Mouse (Mus musculus) CH12F3 (cell line): ENCODE results near the gene Pacsin2.
"Not testable (repeated sequence)": the region's sequence is repeated elsewhere in the genome, so short reads cannot be mapped to it uniquely, and the experiment has no call there.

ENCODE experiments used
- in situ Hi-C: fragments of 300-500 bp; cut with MboI; formaldehyde crosslinking; loops from 2 replicates; pipeline ENCODE4 v1.14.3; 2020; ENCODE audit warnings: low sequenced_read_pairs

The Pacsin2 gene

DNA sequence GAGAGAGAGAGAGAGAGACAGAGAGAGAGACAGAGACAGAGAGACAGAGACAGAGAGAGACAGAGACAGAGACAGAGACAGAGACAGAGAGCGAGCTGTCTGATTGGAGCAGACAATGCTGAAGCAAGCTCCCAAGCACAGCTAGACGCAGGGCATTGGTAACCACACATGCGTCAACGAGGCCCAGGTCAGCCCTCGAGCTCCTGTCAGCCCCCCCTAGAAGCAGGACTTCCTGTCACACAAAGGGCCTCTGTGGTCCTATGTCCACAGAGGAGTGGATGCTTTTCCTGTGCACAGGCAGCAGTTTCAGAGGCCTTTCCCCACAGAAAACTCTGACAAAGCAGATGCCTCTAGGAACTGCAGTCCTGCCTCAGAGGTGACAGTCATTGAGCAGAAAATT is 38.6 kb downstream of the Pacsin2 start:
- in situ Hi-C loops = no loop called here

DNA sequence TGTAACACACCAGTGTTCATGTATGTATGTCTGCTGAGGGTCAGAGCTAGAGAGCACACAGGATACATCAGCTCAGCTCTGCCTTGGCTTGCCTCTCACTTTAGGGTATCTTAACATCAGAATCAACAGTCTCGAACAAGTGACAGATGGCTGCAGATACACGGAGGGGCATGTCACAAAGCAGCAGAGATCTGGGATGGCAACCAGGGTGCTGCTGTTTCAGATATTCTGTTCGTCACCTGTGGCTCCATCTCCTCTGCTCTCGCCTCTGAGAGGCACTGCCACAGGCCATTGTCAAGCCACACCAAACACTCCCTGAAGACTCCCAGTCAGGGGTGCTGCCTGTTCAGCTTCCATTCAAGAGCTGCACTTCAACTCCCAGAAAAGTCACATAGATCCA is 39.1 kb downstream of the Pacsin2 start:
- in situ Hi-C loops = no loop called here

DNA sequence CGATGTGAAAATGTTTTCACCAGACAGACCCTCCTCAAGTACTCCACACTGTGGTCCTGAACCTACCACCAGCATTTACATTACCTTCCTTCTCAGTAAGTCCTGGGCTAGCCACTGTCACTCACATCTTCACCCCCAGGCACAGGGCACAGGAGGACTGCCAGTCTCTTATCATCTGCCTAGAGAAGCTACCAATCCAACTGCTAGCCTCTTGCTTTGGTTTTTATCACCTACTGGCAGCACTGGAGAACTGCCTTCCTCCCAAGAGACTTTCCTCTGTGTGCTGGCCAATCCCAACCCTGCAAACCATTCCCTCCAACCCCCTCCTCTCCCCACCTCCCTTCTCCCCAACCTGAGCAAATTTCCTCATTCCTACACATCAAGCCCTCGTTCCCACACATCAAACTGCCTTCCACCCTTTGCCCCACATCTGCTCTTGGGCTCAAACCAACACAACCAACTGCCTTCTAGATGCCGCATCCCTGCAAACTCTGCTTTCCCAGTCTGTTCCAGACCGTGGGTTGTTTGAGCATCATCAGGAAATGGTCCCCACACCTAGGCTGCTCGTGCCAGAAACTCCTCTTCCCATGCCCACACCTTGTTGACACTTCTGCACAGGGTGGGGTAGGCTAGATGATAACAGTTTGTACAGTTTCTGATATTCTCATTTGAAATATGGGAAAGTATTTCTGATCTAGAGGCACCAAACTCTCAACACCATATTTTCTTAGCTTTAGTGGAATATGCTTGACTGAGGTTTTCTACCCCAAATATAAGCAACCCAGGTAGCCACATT is 40.6 kb downstream of the Pacsin2 start:
- in situ Hi-C loops = no loop called here

DNA sequence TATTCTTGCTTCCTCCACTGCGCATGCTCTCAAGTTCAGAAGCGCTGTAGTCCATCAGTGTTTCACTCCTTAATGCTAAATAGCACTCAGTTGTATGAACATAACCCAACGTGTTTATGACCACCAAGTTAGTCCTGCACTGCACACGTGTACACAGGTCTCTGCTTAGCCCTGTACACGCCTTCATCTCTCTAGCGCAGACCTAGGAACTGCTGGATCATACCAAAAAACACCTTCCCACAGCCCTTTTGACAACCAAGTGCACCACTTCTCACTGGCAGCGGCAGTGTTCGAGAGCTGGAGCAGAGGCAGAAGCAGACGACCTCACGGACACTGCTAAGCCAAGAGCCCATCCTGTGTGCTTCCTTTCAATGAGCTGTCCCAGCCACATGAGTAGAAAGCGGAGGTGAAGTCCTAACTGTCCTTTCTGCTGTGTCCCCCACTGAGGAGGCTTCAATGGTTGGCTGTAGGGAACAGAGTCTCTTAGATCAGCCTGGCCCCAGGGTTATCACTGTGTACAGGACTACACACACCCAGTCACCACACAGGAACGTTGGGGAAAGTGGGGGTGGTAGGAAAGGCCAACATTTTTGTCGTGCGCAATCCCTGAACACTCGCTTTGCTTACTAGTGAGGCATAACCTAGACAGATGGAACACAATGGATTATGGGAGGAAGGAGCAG is 42.0 kb downstream of the Pacsin2 start:
- in situ Hi-C loops = no loop called here

DNA sequence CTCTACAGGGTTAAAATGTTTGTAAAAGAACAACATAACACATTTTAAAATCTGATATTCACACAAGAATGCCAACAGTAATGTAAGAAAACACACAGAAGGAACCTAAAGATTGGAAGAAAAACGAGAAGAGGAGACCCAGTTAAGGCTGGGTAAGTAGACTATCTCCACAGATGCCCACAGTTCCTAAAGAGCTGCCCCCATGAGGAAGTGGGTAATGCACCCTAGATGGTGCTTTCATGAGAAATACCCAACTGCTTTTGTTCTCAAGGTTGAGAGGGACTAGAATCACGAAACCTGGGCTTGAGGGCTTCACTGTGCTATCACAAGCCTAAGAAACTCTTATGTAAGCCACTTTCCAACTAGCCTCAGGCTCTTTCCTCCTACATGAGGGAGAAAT is 44.8 kb downstream of the Pacsin2 start:
- in situ Hi-C loops = no loop called here

GRCm38 (mm10) chr15:83418685-83419084 is 45.7 kb downstream of the Pacsin2 start:
- in situ Hi-C loops = no loop called here

GRCm38 (mm10) chr15:83417916-83418315 is 46.5 kb downstream of the Pacsin2 start:
- in situ Hi-C loops = no loop called here

DNA sequence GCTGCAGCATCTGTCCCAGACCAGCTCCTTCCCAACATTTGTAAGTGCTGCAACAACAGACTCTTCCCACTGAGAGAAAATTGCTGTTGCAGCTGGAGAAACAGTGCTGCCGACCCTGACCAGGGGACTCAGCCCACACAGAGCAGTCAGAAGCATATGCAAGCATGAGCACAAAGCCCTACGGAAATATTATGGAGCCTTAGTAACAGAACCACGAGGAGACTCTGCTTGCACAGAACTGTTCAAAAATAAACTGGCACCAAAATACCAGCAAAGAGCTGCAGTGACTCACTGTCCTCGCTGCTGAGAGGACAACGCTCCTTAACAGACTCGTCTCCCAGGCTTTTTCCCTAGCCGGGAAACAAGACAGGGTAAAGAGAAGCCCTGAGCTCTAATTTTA is 47.0 kb downstream of the Pacsin2 start:
- in situ Hi-C loops = no loop called here

DNA sequence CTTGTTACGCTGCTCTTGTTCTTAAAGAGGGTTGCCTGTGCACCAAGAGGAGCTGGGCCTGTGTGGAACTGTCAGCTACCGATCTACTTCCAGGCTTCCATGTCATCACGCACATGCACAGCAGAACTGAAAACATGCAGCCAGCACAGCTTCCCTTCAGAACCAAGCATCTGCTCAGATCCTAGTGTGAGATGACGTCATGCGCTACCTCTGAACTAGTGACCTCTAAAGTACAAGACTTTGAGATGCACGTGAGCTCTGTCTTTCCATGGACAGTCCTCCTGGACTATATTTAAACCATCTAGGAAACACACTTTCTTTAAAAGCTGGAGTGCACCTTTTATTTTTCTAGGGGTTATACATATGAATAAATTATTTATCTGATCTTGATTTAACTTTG is 49.0 kb downstream of the Pacsin2 start:
- in situ Hi-C loops = no loop called here

DNA sequence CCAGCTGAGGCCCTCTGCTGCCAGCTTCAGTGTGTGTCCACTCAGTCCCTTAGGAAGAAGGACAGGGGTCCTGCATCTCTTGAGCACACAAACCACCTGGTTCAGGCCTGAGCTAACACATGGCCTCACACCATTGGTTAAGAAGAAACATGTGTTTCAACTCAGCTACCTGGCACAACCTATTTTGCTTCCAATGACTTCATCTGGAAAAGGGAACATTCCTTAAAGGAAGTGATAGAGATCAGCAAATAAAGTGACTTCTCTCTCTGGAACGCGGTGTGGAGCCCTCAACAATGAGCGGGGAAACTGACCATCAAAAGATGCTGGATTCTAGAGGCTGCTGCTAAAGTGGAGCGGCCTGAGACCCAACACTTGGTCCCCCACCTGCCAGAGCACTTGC is 52.8 kb downstream of the Pacsin2 start:
- in situ Hi-C loops = no loop called here

GRCm38 (mm10) chr15:83410735-83411134 is 53.7 kb downstream of the Pacsin2 start:
- in situ Hi-C loops = no loop called here

DNA sequence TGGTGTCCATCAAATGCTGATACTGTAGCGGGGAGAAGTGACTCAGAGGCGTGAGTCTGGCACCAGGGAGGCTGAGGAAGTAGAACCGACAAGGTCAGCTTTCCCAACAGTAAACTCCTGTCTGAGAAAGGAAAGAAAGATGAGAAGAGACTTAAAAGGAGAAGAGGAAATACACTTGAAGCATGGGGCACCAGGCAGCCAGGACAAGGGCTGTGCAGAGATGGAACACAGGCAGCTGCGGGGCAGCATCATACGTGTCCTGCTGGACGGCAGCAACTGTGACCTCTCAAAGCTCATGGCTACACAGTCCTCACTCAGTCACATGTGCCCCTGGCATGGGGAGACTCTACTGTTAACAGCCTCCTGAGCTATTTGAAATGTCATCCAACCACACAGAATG is 54.1 kb downstream of the Pacsin2 start:
- in situ Hi-C loops = no loop called here

- in situ Hi-C loops = no loop called here
These were observed 55.5 kb downstream of the Pacsin2 start for GRCm38 (mm10) chr15:83408692-83409442.

DNA sequence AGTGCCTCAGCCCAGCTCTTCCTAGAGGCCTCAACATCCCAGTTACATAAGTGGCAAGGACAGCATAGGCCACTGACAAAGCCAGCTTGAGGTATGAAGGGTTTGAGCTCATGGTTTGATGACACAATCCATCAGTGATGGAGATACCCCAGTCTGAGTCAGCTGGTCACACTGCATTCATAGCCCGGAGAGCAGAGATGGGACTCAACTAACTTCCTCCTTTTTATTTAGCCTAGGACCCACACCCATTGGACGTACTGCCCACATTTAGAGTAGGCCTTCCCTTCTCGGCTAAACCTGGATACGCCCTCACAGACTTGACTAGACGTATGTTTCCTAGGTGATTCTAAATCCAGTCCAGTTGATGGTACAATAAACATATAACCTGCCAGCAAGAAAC is 56.2 kb downstream of the Pacsin2 start:
- in situ Hi-C loops = no loop called here

DNA sequence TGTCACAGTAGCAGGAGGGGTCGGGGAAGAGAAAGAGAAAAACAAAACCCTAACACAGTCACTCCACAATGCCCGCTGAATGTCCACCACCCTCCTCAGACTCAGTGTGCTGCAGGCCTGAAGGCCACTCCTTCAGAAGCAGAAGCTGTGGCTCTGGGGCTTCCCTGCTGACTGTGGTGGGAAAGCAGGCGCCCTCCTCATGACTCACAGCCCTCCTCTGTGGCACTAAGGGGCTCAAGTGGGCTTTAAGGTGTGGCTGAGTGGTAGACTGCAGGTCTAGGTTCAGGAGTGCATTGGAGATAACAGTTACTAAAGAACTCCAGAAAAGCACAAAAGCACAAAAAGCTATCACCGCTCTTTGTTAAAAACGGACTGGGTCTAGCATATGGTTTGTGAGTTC is 56.9 kb downstream of the Pacsin2 start:
- in situ Hi-C loops = no loop called here

GRCm38 (mm10) chr15:83405866-83406265 is 58.5 kb downstream of the Pacsin2 start:
- in situ Hi-C loops = not testable (repeated sequence)

- in situ Hi-C loops = no loop called here
These were observed 60.4 kb downstream of the Pacsin2 start for GRCm38 (mm10) chr15:83404008-83404407.

DNA sequence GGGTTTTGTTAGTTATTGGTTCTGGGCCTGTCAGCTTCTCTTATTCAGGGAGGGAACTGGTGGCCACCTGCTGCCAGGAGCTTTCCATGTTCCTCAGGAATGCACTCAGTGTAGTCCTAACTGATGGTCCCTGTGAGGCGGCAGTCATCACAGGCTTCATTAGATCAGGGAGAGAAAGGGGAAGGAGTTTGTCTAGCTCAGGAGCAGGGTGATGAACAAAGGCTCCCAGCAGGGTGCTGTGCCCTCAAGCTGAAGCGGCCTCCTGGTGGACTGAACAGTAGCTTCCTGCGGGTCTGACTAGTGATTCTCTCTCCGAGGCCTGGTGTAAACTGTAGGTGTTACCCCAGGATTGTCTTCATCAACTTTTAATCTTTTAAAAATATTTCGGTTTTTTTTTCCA is 61.4 kb downstream of the Pacsin2 start:
- in situ Hi-C loops = no loop called here

GRCm38 (mm10) chr15:83392722-83393121 is 71.7 kb downstream of the Pacsin2 start:
- in situ Hi-C loops = no loop called here

- in situ Hi-C loops = no loop called here
These were observed 76.5 kb downstream of the Pacsin2 start for GRCm38 (mm10) chr15:83387911-83388310.

DNA sequence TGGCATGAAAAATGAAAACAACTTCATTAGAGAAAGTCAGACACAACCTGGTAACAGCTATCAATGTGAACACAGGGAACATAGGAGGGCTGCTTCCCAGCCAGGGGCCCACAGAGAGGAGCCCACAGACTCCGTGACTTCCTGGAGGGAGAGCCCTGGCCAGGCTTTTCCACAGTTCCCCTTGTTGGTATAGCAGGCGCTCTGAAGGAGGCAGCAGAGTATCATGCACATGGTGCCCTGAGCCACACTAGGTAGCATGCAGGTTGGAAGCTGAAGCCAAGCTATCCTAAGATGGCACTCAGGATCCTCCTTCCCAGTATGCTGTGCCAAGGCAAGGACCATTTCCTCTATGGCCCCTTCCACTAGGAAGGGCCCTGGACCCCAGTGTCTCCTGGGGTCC is 80.8 kb downstream of the Pacsin2 start:
- in situ Hi-C loops = no loop called here

- in situ Hi-C loops = no loop called here
These were observed 81.3 kb downstream of the Pacsin2 start for GRCm38 (mm10) chr15:83383136-83383535.
